Mouse (Mus musculus): ENCODE data around the gene Igf2bp2. TPM values are rescaled to one million over a fixed set of nuclear protein-coding genes. Genes with fewer than 3 reads are reported as not detected.

The Igf2bp2 gene
- total RNA-seq (2023) = 0.39 and 0.41 TPM in 2 replicates

GRCm38 (mm10) chr16:22162512-22163455 is at the start of gene Igf2bp2:
Gene Igf2bp2, minus strand, starts transcription at chr16:22163299.

GRCm38 (mm10) chr16:22009099-22009584 is 154.0 kb downstream of the Igf2bp2 start, which contains the start of gene Senp2:
Gene Senp2, plus strand, starts transcription at chr16:22009484.

Other genes starting within 250 kb of the Igf2bp2 start
- 1.8 and 2.0 TPM in 2 replicates for gene Tmem41a, start 215.7 kb downstream of the Igf2bp2 start, total RNA-seq (2023)
- not detected in 2 replicates for gene Liph, start 167.6 kb downstream of the Igf2bp2 start, total RNA-seq (2023)
- gene Senp2, start 153.8 kb downstream of the Igf2bp2 start, total RNA-seq (2023) = 80.4 and 99.8 TPM in 2 replicates
- 293 and 362 TPM in 2 replicates for gene Tra2b, start 102.7 kb upstream of the Igf2bp2 start, total RNA-seq (2023)

Data from neutrophil, adult 65 days (primary cell).